Mouse (Mus musculus): ENCODE measurements around the gene Apobec2. TPM values are rescaled to one million over a fixed set of nuclear protein-coding genes. Genes with fewer than 3 reads are reported as not detected.
A peak's percentile ranks its signal among the peaks of the same experiment; 100 is the strongest.

Gene Apobec2
- polyA plus RNA-seq, 1 experiment from 2014 or later = 5.6 TPM

DNA sequence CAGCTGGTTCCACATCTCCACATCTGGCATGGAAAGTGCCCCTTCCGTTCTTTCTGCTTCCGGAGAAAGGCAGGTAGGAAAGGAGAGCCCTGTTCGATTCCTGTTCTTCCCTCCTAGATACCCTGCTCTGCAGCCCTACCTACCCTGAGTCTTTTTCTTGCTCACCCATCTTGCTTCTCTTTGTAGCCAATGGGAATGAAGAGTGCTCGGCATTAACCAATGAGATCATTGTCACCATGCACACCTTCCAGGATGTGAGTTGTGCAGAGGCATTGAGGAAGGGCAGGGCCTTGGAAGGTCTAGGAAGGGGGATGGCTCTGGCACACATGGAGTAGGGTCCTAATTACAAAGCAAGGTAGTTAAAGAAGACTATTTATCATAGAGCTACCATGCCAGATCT lies 30.7 kb upstream of the Apobec2 start:
- Histone ChIP-seq H3K9ac (replicated peaks; ENCODE audit: low read depth) (no peak overlapping the region), H3K36me3 (ENCODE audit: insufficient read depth, low read length) (no peaks in the 10 kb centered on the region), H3K4me1 (ENCODE audit: insufficient read depth, low read depth, low read length) (no peaks in the 10 kb centered on the region), H3K27me3 (replicated peaks; ENCODE audit: insufficient read depth, low read length) (no peaks in the 10 kb centered on the region), H3K9me3 (ENCODE audit: low read length) (no peaks in the 10 kb centered on the region), H3K27ac (ENCODE audit: low read length) (no peak overlapping the region), H3K4me3 (ENCODE audit: low read depth, low read length) (no peak overlapping the region), H3K4me2 (replicated peaks; ENCODE audit: low read depth, low read length) (no peak overlapping the region)
- DNase-seq (ENCODE audit: low spot score) = no peak
- no peak for ATAC-seq
- 88% methylated on average over 4 of the region's 4 CpGs for WGBS
- TF ChIP-seq EP300 (IDR thresholded peaks at IDR 0.05) = no peak
- TF ChIP-seq CTCF (IDR thresholded peaks at IDR 0.05) = no peak

DNA sequence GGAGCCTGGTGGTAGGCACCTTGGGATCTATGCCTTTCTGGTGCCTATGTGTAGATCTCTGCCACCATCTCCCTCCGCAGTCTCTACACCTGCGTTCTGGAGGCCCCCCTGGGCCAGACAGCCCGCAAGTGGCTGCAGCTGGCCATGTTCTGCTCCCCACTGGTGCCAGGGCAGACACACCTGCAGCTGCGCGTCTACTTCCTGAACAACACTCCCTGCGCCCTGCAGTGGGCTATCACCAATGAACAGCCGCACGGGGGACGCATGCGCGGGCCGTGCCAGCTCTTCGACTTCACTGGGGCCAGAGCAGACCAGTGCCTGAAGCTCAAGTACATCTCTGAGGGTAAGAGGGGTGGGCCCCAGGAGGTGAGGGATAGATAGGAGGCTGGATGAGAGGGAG lies 29.4 kb upstream of the Apobec2 start:
- no peaks in the 10 kb centered on the region for H3K9me3 ChIP-seq (ENCODE audit: low read length)
- no peaks in the 10 kb centered on the region for H3K36me3 ChIP-seq (ENCODE audit: insufficient read depth, low read length)
- no peak overlapping the region for H3K4me3 ChIP-seq (ENCODE audit: low read depth, low read length)
- H3K4me1 ChIP-seq (ENCODE audit: insufficient read depth, low read depth, low read length) = no peaks in the 10 kb centered on the region
- ATAC-seq (no peak), DNase-seq (ENCODE audit: low spot score) (no peak)
- H3K4me2 ChIP-seq (replicated peaks; ENCODE audit: low read depth, low read length) = no peak overlapping the region
- no peaks in the 10 kb centered on the region for H3K27me3 ChIP-seq (replicated peaks; ENCODE audit: insufficient read depth, low read length)
- TF ChIP-seq EP300 (IDR thresholded peaks at IDR 0.05) (no peak), CTCF (IDR thresholded peaks at IDR 0.05) (no peak)
- H3K27ac ChIP-seq (ENCODE audit: low read length) = no peak overlapping the region
- H3K9ac ChIP-seq (replicated peaks; ENCODE audit: low read depth) = no peak overlapping the region
- WGBS = 94% methylated on average over 13 of the region's 13 CpGs

DNA sequence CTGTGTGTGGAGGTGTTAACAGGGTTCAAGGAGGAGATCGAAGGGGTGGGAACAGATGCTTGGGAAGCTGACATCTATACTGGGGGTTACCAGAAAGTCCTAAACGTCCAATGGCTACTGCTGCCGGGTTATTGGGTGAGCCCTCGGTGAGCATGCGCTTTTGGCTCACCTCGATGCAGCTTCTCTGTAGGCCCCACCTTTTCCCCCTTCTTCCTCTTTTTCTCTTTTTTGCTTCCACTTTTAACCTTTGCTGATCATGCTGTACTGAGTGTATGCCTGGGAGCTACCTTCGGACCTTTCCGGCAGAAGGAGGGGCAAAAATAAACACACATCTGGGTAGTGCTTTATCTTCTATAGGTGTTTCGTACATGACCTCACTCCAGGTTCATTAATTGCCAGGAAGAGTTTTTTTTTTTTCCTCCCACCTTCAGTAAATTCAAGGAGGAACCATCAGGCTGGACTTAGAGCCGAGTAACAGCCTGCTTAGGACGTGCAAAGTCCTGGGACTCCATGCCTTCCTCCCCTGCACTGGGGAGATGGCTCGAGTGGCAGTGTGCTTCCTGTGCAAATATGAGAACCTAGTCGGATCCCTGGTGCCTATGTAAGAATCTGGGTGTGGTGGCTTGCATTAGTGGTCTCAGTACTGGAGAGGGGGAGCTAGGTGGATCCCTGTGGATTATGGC lies 25.4 kb upstream of the Apobec2 start:
- no peaks in the 10 kb centered on the region for H3K4me1 ChIP-seq (ENCODE audit: insufficient read depth, low read depth, low read length)
- ATAC-seq (no peak), DNase-seq (ENCODE audit: low spot score) (no peak)
- H3K27ac ChIP-seq (ENCODE audit: low read length) = no peak overlapping the region
- H3K9me3 ChIP-seq (ENCODE audit: low read length) = no peaks in the 10 kb centered on the region
- no peak overlapping the region for H3K9ac ChIP-seq (replicated peaks; ENCODE audit: low read depth)
- no peaks in the 10 kb centered on the region for H3K27me3 ChIP-seq (replicated peaks; ENCODE audit: insufficient read depth, low read length)
- H3K4me3 ChIP-seq (ENCODE audit: low read depth, low read length) = no peak overlapping the region
- 51% methylated on average over 13 of the region's 13 CpGs for WGBS
- H3K36me3 ChIP-seq (ENCODE audit: insufficient read depth, low read length) = no peaks in the 10 kb centered on the region
- no peak overlapping the region for H3K4me2 ChIP-seq (replicated peaks; ENCODE audit: low read depth, low read length)
- TF ChIP-seq CTCF (IDR thresholded peaks at IDR 0.05) (no peak), EP300 (IDR thresholded peaks at IDR 0.05) (no peak)

DNA sequence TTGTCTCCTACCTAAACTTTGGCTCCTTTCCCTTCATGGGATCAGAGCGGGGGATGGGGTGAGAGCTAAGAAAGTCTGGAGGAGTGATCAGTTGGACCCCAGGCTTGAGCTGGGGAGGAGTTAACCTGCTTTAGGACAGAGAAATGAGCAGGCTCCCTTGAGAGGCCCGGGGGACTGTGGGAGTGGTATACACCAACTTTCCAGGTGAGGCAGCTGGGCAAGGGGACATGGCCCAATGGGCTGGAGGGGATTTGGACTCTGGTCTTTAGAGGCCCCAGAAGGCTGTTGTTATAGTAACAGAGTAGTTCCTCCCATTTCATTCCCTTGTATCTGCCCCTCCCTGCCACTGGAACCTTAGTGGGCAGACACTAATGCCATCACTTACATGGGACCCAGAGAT lies 23.2 kb upstream of the Apobec2 start:
- Histone ChIP-seq H3K4me2 (replicated peaks; ENCODE audit: low read depth, low read length) (no peak overlapping the region), H3K27me3 (replicated peaks; ENCODE audit: insufficient read depth, low read length) (no peaks in the 10 kb centered on the region), H3K4me1 (ENCODE audit: insufficient read depth, low read depth, low read length) (no peaks in the 10 kb centered on the region), H3K9me3 (ENCODE audit: low read length) (no peaks in the 10 kb centered on the region), H3K9ac (replicated peaks; ENCODE audit: low read depth) (no peak overlapping the region), H3K4me3 (ENCODE audit: low read depth, low read length) (no peak overlapping the region), H3K36me3 (ENCODE audit: insufficient read depth, low read length) (no peaks in the 10 kb centered on the region), H3K27ac (ENCODE audit: low read length) (no peak overlapping the region)
- TF ChIP-seq CTCF (IDR thresholded peaks at IDR 0.05) (no peak), EP300 (IDR thresholded peaks at IDR 0.05) (no peak)
- DNase-seq (ENCODE audit: low spot score) (no peak), ATAC-seq (no peak)
- 86% methylated on average over 2 of the region's 2 CpGs for WGBS

DNA sequence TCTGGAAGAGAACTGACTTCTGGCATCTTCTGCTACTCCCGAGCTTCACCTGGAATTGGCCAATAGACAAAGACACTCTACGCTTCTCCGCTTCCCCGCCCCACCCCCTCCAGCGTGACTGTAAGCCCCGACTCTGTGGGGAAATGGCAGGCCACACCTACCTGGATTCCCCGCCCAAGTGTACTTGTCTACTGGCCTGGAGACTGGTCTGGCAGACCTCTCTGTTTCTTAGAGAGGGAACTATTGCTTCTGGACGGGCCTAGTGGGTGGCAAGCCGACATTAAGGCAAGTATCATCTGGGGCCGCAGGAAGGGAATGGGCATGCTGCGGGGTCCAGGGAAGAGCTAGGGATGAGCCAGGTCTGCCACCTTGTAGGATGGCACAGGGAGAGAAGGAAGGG lies 22.0 kb upstream of the Apobec2 start, which contains the start of gene Unc5cl:
Gene Unc5cl (plus strand): TSS at position 214 of the 400 bp plus-strand sequence.
- Histone ChIP-seq H3K4me3 (ENCODE audit: low read depth, low read length) (no peak within 1 kb of the TSS), H3K4me1 (ENCODE audit: insufficient read depth, low read depth, low read length) (no peaks in the 10 kb centered on the region), H3K36me3 (ENCODE audit: insufficient read depth, low read length) (no peaks in the 10 kb centered on the region), H3K4me2 (replicated peaks; ENCODE audit: low read depth, low read length) (0 out of 2 replicates have a peak within 1 kb of the TSS, but pooled peaks have one; percentile 19), H3K27me3 (replicated peaks; ENCODE audit: insufficient read depth, low read length) (no peaks in the 10 kb centered on the region), H3K9ac (replicated peaks; ENCODE audit: low read depth) (no peak within 1 kb of the TSS), H3K9me3 (ENCODE audit: low read length) (no peaks in the 10 kb centered on the region), H3K27ac (ENCODE audit: low read length) (no peak within 1 kb of the TSS)
- ATAC-seq = peak; percentile 65
- TF ChIP-seq EP300 (IDR thresholded peaks at IDR 0.05) (no peak), CTCF (IDR thresholded peaks at IDR 0.05) (no peak)
- 46% methylated on average over 11 of the region's 11 CpGs for WGBS
- peak; percentile 31 for DNase-seq (ENCODE audit: low spot score)

DNA sequence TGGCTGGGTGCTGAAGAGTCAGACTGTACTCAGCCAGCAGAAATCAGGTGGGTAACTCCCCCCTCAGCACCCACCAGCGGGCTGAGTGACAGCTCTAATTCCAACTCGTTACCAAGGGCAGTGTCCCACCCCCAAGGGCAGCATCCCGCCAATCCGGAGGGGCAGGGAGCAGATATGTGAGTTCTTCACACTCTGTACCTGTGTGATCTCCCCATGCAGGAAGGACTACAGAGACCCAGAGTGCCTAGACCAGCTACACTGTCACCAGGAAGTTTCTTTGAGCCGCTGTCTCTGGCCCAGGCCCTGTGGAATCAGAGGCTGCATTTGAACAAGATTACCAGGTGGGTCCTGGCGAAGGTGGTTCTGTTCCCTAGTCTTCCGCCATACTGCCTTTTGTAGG lies 21.5 kb upstream of the Apobec2 start:
- 44% methylated on average over 7 of the region's 7 CpGs for WGBS
- DNase-seq (ENCODE audit: low spot score) (no peak), ATAC-seq (no peak)
- Histone ChIP-seq H3K9ac (replicated peaks; ENCODE audit: low read depth) (no peak overlapping the region), H3K9me3 (ENCODE audit: low read length) (no peaks in the 10 kb centered on the region), H3K4me2 (replicated peaks; ENCODE audit: low read depth, low read length) (0 out of 2 replicates have a peak overlapping the region, but pooled peaks have one; percentile 19), H3K4me1 (ENCODE audit: insufficient read depth, low read depth, low read length) (no peaks in the 10 kb centered on the region), H3K27ac (ENCODE audit: low read length) (no peak overlapping the region), H3K4me3 (ENCODE audit: low read depth, low read length) (no peak overlapping the region), H3K27me3 (replicated peaks; ENCODE audit: insufficient read depth, low read length) (no peaks in the 10 kb centered on the region), H3K36me3 (ENCODE audit: insufficient read depth, low read length) (no peaks in the 10 kb centered on the region)
- TF ChIP-seq CTCF (IDR thresholded peaks at IDR 0.05) (no peak), EP300 (IDR thresholded peaks at IDR 0.05) (no peak)
